Mouse (Mus musculus) brain, embryonic 14.5 days (tissue): ENCODE measurements at regions not wholly inside any gene's neighbourhood (a gene's known extent, or its start where the extent isn't known, plus 50 kb on each side); places are given as distances from the start of the nearest gene placed in this dataset.

ENCODE experiments used
- DNase-seq: peaks from one replicate; pipeline ENCODE4 v3.0.0-alpha.2; 2011; ENCODE audit warnings: low read depth
- CTCF ChIP-seq: fragments of 200-500 bp; IDR thresholded peaks from 2 replicates; pipeline ENCODE4 v1.5.1; 2012; ENCODE audit warnings: inconsistent platforms, mild to moderate bottlenecking, moderate library complexity, borderline replicate concordance; ENCODE audit not compliant: insufficient read depth, insufficient read length; ENCODE audit errors: extremely low read depth
- POLR2A ChIP-seq: fragments of 200-500 bp; IDR thresholded peaks from 2 replicates; pipeline ENCODE4 v1.6.1; 2012; ENCODE audit warnings: mild to moderate bottlenecking, inconsistent platforms, borderline replicate concordance; ENCODE audit not compliant: poor library complexity, insufficient read depth, insufficient read length, severe bottlenecking; ENCODE audit errors: extremely low read depth

GRCm38 (mm10) chr3:106974114-106974789 lies 61.7 kb upstream of the Kcna3 start:
- DNase-seq: no peak
- no peak for TF ChIP-seq CTCF
- no peak for TF ChIP-seq POLR2A

GRCm38 (mm10) chr3:106978728-106979127 lies 57.2 kb upstream of the Kcna3 start:
- no peak for TF ChIP-seq POLR2A
- no peak for TF ChIP-seq CTCF
- DNase-seq: peak; percentile 72

DNA sequence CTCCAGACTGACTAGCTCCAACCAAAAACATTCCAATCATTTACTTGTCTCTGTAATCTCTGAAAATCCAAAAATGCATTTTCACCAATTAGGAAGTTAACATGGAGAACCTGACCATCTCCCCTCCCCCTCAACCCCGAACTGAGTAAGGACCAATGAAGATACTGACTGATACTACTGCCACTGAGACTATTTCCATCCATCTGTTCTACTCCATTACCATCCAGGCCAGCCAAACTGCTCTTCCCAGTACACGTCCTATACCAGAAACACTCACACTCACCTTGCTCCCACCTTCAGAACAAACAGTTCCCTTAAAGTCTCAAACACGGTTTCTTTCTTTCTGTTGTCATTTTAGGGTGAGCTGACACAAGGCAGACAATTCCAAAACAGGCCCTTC lies 55.1 kb upstream of the Kcna3 start:
- DNase-seq: no peak
- TF ChIP-seq CTCF (no peak), POLR2A (no peak)

- DNase-seq: peak; percentile 83
- TF ChIP-seq POLR2A (no peak), CTCF (no peak)
Measured at GRCm38 (mm10) chr3:106981323-106981722, 54.6 kb upstream of the Kcna3 start.

DNA sequence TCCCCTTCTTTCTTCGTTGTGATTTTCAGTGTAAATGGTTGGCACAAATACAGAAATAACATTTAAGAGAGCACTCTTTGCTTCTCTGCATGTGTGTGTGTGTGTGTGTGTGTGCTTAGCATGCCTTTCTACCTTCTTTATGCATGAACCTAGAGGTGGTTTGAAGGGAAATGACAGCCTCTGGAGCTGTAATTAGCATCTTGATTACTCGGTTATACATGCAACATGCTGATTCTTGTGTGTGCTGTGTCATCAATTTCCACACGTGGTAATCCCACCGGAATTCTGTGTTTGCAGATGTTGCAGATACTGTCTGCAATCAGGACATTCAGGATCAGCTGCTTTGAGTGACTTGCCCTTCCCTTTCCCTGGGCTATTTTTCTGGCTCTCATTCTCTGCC lies 51.7 kb upstream of the Kcna3 start:
- DNase-seq: peak; percentile 76
- TF ChIP-seq CTCF (no peak), POLR2A (no peak)
